Mouse (Mus musculus): ENCODE results near the gene Tc2n. TPM values are rescaled to one million over a fixed set of nuclear protein-coding genes. Genes with fewer than 3 reads are reported as not detected.
"Not testable (repeated sequence)": the region's sequence is repeated elsewhere in the genome, so short reads cannot be mapped to it uniquely, and the experiment has no call there.

The Tc2n gene
- polyA plus RNA-seq, 1 experiment from 2014 or later: 2.6 TPM

DNA sequence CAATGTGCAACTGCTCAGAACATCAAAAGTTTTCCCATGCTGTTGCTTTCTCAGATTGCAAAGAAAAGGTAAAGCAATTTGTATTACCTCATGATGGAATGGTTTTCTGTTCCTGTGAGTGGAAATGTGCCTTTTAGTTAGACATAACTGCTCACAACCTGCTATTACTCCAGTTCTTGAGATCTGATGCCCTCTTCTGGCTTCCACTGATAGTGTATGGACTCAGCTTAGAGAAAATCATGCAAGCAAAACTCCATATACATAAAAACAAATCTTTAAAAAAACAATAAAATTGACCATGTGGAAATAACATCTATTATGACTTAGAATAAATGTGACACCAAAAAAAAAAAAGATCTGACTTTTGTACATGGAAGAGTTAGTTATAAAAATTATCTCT lies 111.7 kb downstream of the Tc2n start:
- H3K9ac ChIP-seq (replicated peaks; ENCODE audit: low read depth, low read length); ATAC-seq (ENCODE audit: insufficient number of reproducible peaks, insufficient read depth, low FRiP score, low read depth); H3K4me1 ChIP-seq (ENCODE audit: control insufficient read depth, insufficient read depth, low read length); H3K27me3 ChIP-seq (ENCODE audit: control insufficient read depth, insufficient read depth, low read length); H3K36me3 ChIP-seq (ENCODE audit: control insufficient read depth, insufficient read depth, low read length); H3K4me2 ChIP-seq (replicated peaks; ENCODE audit: low read depth, low read length); H3K9me3 ChIP-seq (ENCODE audit: control insufficient read depth, low read depth, low read length); H3K27ac ChIP-seq (ENCODE audit: low read length); H3K4me3 ChIP-seq (ENCODE audit: low read depth, low read length): not testable (repeated sequence)

Other genes starting within 250 kb of the Tc2n start
- gene Fbln5, start 100.5 kb upstream of the Tc2n start, polyA plus RNA-seq (2014; fragmentation: Nextera tagmentation; extraction: Ambion mirVana): 50.6 and 52.4 TPM in 2 replicates
- gene Trip11, start 194.7 kb upstream of the Tc2n start, polyA plus RNA-seq (2014; fragmentation: Nextera tagmentation; extraction: Ambion mirVana): 40.2 and 40.9 TPM in 2 replicates
- gene Atxn3, start 239.7 kb upstream of the Tc2n start, polyA plus RNA-seq (2014; fragmentation: Nextera tagmentation; extraction: Ambion mirVana): 15.5 and 18.2 TPM in 2 replicates

Measured in stomach, embryonic 14.5 days (tissue).